Mouse (Mus musculus) activated CD4-positive, CD25-positive, alpha-beta regulatory T cell, adult 4 months (primary cell): ENCODE measurements around the gene Trio. TPM values are rescaled to one million over a fixed set of nuclear protein-coding genes. Genes with fewer than 3 reads are reported as not detected.

ENCODE experiments used
- ATAC-seq: one replicate; pipeline ENCODE4 v1.8.0; 2017
- polyA plus RNA-seq, 2 experiments: library from polyadenylated mRNA; unstranded; fragments of 100-300 nt; shearing (Covaris generic); gene quantifications; one replicate each; pipeline ENCODE4 v1.2.1; 2017

Gene Trio
- polyA plus RNA-seq, 2 experiments from 2014 or later = 7.8 to 8.1 TPM

DNA sequence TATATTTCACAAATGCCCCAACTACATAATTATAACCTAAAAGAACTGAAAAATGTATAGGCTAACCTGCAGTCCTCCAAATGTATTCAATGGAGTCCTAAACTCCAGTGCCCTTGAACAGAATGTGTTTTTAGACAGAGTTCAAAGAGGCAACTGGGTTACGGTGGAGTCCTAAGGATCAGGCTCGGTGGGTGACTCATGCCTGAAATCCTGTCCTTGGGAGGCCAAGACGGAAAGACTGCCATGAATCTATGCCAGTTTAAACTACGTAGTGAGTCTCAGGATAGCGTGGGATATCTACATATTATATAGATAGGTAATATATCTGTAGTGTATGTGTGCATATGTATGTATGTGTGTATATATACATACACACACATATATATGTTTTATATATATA lies 234.5 kb downstream of the Trio start:
- no peak for ATAC-seq

DNA sequence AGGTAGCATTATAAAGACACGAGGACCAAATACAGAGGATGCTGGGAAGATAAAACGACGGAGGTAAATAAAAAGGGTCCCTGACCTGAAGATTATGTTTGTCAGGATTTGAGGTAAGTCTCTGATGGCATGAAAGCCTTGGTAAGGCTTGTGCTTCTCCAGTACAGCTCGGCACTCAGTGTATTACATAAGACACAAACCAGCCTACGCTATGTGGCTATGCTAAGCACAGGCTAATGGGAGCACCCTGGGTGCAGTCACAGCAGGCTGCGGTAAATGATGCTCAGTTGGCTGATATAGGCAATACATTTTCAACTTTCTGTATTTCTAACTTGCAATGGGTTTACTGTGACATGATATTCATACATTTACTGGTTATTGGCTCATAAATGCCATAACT lies 234.9 kb downstream of the Trio start:
- no peak for ATAC-seq

DNA sequence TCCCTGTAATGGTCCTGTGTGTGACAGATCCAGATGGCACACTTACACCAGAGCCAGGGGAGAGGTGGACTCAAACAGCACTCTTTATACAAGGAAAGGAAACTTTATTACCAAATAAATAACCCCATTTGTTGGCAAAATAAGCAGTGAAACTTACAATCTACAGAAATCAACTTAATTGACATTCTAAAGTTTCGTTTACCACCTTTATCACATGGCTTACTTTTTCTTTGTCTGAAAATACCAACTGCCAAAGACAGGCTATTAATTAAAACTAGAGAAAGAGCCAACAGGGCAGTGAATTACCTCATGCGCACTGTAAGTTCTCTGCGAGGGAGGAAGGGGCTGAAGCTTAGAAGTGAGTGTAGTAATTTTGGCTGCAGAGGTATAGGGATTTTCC lies 236.3 kb downstream of the Trio start:
- ATAC-seq = no peak

DNA sequence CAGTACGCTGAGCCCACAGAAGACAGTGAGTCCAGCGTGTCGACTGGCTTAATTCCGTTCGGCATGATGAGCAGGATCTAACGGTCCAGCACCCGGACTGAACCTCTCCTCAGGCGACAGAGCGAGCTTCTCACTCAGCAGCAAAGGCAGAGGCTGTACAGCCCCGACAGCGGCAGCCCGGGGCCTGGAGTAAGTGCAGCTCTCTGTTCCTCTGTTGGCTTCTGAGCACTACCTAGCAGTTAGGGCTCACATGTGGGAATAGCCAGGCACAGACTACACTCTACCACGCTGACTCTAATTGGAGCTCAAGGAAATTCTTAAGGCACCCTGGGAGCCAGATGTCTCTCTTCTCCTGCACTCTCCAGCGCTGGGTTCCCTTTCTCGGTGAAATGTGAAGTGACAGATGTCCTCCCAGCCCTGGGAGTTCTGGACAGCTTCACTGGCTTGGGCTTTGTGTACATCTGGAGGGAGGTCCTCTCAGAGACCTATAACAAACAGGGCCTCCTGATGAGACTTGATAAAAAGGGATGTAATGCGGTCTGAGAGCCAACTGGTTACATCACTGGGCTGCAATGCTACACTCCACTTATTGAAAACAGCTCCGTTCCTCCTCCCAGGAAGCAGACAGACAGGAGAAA lies 237.4 kb downstream of the Trio start:
- no peak for ATAC-seq

DNA sequence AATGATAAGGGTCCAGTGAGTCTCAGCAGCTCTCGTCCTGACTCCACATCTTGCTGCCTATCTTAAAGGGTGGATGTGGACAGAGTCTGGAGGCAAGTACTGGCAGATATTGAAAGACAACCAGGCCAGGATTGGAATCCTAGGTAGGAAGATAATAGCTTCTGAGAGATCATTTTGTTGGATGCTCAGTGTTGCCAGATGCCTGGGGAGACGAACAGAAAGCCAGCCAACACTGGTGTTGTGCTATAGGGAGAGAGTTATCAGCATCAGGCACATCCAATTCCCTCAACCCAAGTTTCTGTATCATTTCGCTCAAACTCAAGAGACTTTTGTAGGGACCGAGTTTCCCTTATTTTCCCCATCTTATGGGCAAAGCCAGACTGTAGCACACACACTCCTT lies 238.5 kb downstream of the Trio start:
- ATAC-seq = no peak

DNA sequence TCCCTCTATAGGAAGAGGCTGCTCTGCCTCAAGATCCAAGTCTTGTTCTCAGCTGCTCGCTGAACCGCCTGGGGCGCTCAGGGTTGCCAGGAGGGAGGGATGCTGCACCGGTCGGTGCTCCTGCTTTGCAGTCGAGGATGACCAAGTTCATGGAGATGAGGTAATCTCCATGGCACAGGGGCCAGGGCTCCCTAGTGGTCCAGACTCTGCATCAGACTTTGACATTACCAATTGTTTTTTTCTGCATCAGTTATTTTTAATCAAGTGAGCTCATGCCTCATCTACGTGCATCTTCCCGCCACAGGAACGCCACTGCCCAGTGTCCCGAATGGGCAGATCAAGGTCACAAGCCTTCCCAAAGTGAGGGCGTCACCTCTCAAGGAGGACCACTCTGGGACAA lies 239.2 kb downstream of the Trio start:
- ATAC-seq = no peak

DNA sequence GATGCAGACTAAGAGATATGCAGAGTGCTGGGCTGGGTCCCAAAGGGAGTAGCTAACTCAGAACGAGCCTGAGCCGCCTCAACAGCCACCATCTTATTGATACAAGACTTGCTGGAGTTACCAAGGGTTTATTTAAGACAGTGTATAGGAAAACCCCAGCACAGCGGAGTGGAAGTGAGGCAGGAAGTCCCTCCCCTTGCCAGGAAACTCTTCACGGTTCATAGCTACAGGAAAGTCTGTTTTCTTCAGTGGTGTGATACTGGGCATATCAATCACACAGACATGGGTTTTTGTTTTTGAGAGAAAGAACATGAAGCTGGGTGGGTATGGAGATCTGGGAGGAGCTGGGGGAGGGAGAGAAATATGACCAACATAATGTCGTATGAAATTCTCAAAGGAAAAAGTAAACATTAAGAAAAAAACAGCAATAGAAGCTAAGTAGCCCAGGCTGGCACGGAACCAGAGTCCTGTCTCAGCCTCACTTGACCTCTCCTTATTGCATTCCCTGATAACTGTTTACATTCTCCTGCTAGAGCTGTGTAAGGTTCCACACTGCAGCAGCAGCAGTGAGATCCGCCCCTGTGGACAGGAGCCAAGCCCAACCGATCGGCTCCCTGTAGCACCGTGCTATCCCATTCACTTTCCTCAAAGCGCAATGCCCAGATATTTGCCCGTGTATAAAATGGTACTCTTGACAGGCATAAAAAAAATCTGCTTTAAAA lies 240.2 kb downstream of the Trio start:
- ATAC-seq = peak; percentile 73

DNA sequence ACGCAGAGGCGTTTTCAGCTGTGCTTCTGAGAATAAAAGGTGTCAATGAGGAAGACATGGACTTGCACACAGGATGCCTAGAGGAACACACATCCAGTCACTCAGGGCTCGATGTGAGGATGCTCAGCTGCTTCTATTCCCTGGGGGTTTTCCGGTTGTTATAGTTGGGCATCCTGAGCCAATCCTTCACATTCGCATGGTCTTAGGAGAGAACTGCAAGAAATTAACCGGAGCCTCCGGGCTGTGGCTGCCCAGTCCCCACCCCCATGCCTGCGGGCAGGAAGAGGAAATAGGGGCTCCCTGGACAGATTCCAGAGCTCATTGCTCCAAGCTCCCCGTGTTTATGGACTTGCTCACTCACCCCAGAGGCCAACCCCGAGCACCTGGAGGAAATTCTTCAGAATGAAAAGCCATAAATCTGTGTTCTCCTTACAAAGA lies 241.5 kb downstream of the Trio start:
- no peak for ATAC-seq

DNA sequence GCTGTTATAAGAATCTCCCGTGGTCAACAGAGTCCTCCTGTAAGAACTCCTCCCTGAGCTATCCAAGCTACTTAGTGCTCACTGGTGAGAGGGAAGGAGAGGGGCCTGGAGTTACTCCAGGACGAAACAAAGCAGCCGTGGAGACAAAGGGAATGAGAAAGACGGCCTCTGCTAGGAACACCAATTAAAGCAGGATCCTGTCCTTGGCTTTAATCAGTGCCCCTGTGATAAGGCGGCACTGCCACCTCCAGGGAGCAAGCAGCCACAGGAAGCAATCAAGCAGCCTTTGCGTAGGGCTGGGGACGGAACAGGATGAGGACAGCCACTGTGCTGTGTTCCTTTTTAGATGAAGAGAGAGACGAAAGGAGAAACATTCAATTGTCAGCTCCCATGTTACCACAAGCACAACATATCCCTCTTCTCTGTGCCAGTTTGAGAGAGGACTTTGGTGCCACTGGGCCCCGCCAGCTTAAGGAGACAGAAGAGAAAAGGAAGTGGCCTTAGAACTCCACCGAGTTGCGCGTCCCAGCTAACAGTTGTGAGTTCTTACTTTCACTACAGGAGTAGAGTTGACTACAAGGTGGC lies 242.0 kb downstream of the Trio start:
- ATAC-seq = peak; percentile 64

DNA sequence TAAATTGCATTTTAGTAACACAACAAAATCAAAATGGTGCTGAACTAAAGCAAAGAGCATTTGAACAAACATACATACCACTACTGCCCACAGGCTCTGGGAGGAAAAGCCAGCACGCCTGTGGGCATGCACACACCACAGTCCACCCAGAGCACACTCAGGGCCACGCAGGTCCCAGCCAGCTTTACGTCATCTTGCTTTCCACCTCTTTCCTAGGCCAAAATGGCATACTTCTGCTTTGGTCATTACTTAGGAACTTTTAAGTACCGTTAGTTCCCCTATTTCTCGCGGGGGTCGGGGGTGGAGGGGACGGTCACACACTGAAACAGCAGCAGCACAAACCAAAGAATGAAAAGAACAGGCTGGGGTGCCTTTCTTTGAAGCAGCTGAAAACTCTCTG lies 242.6 kb downstream of the Trio start:
- ATAC-seq = no peak

DNA sequence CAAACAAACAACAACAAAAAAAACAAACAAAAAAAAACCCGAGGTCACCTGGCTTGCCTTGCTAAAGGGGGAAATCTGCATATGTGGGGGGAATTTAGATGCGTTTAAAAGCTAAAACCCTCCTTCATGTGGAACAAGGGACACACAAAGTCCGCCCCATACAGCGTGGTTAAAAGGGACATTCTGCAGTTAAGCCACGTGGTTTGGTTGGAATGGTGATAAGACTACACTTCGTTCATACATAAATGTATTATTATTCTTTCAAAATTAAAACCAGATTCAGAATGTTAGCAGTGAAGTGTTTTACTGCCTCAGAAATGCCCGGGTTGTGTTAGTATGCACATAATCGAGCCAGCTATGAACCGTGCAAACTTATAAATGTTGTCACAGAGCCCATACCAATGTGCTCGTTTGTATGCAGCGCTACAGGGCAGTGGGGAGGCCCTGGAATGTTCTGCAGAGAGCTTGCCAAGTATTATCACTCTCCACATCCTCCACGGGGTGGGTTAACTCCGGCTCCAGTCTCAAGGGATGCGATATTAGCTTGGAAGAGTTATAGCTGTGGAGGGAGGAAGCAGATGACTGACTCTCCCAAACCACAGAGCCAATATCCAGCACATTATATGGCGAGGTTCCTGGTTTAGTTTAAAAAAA lies 243.1 kb downstream of the Trio start:
- ATAC-seq = no peak

DNA sequence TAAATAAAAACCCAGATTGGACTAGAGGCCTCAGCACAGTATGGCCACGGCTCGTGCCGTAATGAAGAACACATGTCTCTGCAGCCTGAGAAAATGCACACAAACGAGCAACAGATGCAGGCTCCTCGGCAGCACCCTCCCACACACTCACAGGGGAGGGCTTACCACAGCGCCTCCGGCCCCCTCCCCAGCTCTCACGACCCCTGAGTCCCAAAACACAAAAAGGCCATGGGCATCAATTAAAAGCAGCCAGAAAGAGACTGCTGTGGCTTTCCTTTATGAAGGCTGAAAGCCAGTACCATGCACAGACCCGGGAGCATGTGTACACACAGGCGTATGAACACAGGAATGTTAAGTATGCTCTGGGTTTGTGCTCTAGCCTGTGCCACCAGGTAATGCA lies 245.8 kb downstream of the Trio start:
- ATAC-seq = no peak

DNA sequence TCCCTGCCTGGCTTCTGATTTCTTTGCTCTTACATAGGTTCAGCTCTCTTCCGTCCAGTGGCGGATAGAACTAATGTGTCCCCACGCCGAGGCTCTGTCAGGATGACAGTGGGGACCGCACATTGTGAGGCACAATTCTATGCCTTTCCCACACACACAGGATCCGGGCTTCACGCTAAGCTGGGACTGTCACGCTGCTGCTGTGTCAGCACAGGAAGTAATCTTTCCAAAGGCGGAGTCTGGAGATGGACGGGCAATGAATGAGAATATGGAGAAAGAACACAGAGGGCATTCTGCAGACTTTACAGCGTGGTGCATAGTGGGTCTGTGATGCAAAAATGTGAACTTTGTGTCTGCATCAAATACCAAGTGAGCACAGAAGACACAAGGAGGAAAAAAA lies 246.2 kb downstream of the Trio start:
- no peak for ATAC-seq

DNA sequence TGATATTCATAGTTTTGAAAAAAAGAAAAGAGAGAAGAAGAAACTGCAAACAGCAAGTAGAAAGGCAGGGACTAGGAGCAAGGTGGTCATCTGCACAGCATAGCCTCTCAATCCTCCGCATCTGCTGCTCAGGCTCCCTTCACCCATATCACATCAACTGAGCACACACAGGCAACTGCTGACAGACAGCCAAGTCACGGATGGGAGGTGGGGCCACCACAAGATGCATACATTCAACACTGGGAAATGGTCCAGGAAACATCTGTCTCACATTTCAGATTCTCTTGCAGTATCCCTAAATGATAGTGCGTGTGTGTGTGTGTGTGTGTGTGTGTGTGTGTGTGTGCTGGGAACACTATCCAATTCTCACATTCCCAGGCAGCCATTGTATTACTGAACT lies 247.4 kb downstream of the Trio start:
- ATAC-seq = no peak

DNA sequence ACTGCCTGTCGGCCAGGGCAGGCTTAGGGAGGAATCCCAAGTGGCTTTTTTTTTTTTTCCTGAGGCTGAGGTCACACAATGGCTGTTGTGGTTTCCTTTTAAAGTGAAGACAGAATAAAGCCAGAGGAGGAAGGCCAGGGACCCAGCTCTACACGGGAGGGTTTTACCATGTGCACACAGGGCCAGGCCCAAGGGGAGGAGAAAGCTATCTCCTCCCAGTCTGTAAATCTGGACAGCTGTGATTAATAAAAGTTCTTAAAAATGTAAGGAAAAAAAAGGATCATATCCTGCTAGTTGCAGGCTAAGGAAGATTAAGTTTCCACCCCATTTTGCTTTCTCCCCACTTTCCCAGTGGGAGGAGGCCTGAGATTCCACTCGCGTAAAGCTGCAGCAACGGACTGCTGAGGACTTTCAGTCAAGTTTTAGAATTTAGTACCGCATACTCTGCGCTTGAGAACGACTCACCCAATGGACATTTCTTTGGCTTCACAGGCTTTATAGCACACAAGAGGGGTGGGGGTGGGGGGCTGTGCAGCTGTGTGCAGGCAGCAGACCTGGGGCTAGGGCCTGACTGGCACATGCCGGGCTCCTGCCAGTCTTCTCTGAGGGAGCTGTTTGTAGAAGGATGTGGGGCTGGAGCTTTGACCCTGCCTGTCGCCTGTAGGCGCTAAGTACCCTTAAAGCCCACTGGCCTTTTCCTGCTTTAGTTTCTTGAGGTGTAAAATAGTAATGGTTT lies 248.0 kb downstream of the Trio start:
- no peak for ATAC-seq

DNA sequence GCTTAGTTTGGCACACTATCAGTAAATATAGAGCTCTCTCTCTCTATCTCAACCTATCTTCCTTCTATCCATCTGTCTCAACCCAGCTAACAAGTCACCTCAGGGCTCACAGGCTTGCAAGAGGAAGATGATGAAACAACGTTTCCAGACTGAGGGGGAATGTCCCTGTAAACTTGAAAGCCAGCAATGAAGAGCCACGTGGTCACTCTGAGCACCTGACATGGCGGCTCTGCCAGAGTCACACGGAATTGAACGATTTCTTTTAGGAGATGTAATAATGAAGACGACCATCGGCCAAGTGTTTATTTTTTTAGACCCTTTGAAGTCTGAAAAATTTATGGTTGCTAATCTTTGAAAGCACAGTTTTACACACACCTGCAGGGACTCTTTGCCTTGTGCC lies 251.2 kb downstream of the Trio start:
- ATAC-seq = no peak

DNA sequence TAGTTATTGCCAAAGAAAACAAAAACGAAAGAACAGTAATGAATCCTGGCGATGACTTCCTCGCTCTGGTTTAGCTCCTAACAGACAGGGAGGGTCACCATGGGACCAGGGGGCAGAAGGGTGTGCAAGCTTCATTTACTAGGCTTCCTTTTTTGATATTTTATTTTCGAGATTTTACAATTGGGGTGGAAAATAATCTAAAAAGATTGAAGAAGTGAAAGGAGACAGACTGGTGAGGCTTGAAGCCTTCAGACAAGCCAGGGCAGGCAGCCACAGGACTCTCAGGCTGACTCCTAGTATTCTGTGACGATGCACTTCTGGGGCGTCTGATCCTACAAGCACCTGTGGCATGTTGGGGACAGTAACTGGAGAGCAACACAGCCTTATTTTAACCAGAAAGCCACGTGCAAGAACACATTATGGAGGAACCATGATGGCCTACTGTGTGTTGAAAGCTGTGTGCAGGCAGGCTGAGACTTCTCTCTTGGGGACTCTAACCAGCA lies 253.5 kb downstream of the Trio start:
- ATAC-seq = no peak

DNA sequence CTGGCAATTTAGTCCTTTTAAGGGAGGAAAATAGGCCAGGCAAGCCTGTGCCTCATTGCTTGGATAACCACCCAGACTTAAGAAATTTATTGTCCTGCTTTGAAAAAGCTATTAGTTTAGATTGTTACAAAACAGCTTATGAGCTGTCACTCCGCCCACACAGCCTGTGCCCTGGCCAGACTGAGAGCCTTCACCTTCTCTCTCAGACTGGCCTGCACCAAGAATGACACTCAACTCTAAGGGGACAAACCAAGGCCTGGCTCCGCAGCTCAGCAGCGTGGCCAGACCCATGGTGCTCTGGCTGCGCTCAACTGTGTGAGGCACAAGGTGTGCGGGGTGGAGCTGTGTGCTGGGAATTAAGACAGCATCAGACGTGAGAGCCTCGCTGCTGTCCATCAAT lies 254.1 kb downstream of the Trio start:
- ATAC-seq = no peak

DNA sequence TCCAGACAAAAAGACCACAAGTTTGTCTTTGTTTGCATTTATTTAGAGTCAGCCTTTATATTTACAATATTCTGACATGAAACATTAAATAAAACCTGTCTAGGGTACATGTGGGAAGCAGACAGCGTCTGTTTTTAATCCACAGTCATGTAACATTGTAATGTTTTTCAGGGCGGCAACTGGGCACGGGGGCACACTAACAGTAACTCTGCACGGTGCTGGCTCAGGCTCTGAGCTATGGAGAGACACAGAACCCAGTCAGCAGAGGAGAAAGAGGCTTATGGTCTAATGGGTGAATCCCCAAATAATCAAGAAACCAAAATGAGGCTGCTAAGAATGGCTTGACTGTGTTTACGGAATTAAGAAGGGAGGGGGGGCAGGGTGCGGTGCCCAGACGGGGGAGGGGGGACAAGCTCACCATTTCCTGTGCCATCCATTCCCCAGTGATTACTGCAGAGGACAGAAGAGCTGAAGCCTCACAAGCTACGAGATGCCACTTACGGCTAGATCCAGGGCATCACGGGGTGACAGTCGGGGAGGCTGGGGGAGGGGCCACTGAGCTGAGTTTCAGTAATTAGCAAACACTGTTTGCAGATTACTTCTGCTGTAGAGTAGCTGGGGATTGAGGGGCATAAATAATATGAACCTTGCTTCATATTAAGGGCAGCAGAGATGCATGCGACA lies 255.0 kb downstream of the Trio start:
- no peak for ATAC-seq

DNA sequence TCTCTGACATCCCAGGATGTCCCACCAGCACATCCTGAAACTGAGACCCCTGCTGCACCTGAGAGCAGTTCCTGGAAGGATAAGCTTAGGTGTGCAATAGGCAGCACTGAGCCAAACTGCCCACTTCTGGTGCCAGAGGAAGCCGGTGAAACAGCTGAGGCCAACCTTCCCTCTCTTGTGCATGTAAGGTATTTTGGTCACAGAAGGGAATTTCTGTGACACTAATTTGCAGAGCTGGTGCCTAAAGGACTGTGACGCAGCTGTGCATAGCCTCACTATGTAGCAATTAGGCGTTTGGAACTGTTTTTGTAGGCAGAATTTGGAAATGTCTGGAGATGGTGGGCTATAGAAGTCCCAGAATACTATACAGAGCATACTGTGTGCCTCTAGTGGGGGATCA lies 264.2 kb downstream of the Trio start:
- ATAC-seq = no peak

DNA sequence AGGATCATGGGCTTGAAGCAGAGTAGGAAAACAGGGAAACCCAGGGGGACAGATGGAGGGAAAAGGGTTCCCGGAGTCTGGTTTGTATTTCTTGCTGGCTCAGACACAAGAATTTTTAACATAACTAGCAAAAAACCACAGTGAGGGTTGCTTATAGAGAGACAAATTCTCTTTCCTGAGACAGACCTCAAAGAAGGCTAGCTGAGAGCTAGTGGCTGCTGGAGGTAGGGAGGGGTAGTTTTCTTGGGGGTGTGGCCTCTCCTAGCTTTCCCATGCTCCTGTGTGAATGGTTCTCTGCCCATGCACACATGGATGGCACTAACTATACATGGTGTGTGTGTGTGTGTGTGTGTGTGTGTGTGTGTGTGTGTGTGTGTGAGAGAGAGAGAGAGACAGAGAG lies 265.0 kb downstream of the Trio start:
- ATAC-seq = no peak

DNA sequence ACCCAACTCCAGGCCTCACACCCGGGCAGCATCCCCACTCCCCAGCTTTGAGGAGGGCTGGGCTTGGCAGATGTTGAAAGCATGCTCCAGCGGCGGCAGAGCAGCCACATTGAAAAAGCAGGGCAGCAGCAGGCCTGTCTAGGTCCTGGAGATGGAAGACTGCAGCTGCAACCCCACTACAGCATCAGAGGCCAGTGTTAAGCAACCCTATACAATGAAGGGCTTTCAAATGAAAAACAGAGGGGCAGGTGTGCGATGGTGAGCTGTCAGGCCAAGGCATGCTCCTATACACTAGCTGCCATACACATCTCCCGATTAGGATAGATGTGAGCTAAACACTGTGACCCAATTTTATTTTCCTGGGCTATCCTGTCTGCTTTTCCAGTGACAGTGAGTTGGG lies 265.8 kb downstream of the Trio start:
- no peak for ATAC-seq
